Mouse (Mus musculus) embryo, embryonic 9.5 days (tissue): Measurements from ENCODE around the gene Plcb4.

Source experiments
- DNase-seq: peaks from one replicate; pipeline ENCODE4 v3.0.0-alpha.2; 2017; ENCODE audit errors: extremely low spot score

The Plcb4 gene

GRCm38 (mm10) chr2:135759499-135760095 lies 100.8 kb downstream of the Plcb4 start:
- no peak for DNase-seq

GRCm38 (mm10) chr2:135761226-135761802 lies 102.5 kb downstream of the Plcb4 start:
- no peak for DNase-seq

- no peak for DNase-seq
Observed at GRCm38 (mm10) chr2:135764706-135765105, 105.9 kb downstream of the Plcb4 start.

GRCm38 (mm10) chr2:135766471-135767063 lies 107.8 kb downstream of the Plcb4 start:
- DNase-seq = no peak

- DNase-seq = no peak
Observed at GRCm38 (mm10) chr2:135767535-135767934, 108.7 kb downstream of the Plcb4 start.

GRCm38 (mm10) chr2:135769701-135770100 lies 110.9 kb downstream of the Plcb4 start:
- DNase-seq = no peak

GRCm38 (mm10) chr2:135770226-135770625 lies 111.4 kb downstream of the Plcb4 start:
- DNase-seq = no peak

- no peak for DNase-seq
Observed at GRCm38 (mm10) chr2:135773194-135773972, 114.6 kb downstream of the Plcb4 start.

- DNase-seq = no peak
Observed at GRCm38 (mm10) chr2:135775026-135775425, 116.2 kb downstream of the Plcb4 start.

- no peak for DNase-seq
Observed at GRCm38 (mm10) chr2:135776131-135776775, 117.4 kb downstream of the Plcb4 start.

- no peak for DNase-seq
Observed at GRCm38 (mm10) chr2:135781391-135781790, 122.6 kb downstream of the Plcb4 start.

- no peak for DNase-seq
Observed at GRCm38 (mm10) chr2:135787415-135787814, 128.6 kb downstream of the Plcb4 start.

- no peak for DNase-seq
Observed at GRCm38 (mm10) chr2:135792907-135793306, 134.1 kb downstream of the Plcb4 start.

- no peak for DNase-seq
Observed at GRCm38 (mm10) chr2:135796684-135797083, 137.9 kb downstream of the Plcb4 start.

GRCm38 (mm10) chr2:135797677-135798546 lies 139.1 kb downstream of the Plcb4 start:
- DNase-seq = peak; percentile 6

- no peak for DNase-seq
Observed at GRCm38 (mm10) chr2:135799149-135799770, 140.4 kb downstream of the Plcb4 start.

- DNase-seq = no peak
Observed at GRCm38 (mm10) chr2:135800385-135800784, 141.6 kb downstream of the Plcb4 start.

GRCm38 (mm10) chr2:135802878-135803450 lies 144.2 kb downstream of the Plcb4 start:
- no peak for DNase-seq

- DNase-seq = no peak
Observed at GRCm38 (mm10) chr2:135805748-135806685, 147.2 kb downstream of the Plcb4 start.
